Mouse (Mus musculus): ENCODE measurements at regions not wholly inside any gene's neighbourhood (a gene's known extent, or its start where the extent isn't known, plus 50 kb on each side); places are given as distances from the start of the nearest gene placed in this dataset.
"Not testable (repeated sequence)": the region's sequence is repeated elsewhere in the genome, so short reads cannot be mapped to it uniquely, and the experiment has no call there.

DNA sequence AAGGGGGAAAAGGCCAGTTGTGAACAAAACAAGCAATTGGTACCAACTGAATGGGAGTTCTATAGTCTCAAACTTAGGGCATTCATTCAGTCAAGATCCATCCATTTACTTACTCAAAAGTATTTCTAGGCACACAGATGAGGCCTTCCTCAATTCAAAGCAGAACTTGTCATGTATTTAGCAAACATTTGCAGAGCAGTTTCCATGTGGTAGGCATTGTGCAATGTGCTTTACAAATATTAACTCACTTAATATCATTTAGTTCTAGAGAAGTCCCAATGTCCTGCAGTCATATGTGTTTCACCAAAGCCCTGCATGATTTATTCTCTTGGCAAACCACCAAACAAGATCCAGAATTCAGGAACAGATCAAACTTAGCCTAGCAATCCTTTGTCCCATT is 148.8 kb upstream of the Rps6ka3 start:
- no peak for DNase-seq (ENCODE audit: extremely low spot score in 1 of 2, low spot score in 1 of 2)

DNA sequence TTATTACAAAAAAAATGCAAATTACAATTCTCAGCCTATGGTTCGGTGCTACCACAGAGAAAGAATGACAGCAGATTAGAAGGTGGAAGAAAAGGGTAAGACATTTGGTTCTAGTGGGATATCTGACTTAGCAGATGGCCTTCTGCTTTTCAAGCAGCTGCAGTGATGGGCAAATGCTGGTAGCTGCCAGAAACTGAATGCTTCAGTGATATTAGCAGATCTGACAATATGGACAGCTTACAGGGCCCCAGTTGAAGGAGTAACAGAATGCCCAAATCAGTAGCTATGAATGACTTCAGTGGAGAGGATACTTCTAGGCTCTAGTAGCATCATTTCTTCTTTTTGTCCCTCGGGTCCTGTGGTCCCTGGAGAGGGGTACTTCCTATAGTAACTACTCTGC is 143.9 kb upstream of the Rps6ka3 start:
- DNase-seq (ENCODE audit: extremely low spot score in 1 of 2, low spot score in 1 of 2) = no peak

DNA sequence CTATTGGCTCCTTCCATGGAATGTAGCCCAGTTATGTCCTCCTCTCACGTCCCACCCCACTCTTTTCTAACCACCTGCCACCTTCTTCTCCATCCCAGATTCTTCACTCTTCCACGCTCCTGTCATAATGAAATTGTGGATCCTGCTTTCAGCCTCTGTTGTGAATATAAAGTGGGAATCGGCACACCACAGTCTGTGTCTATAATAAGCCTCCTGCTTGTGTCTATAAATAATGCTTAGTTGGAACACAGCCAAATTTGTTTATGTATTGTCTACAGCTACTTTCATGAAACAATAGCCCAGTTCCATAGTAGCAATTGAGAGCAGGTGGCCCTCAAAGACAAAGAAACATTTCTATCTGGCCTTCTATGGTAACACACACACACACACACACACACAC is 137.5 kb upstream of the Rps6ka3 start:
- DNase-seq (ENCODE audit: extremely low spot score in 1 of 2, low spot score in 1 of 2) = no peak

DNA sequence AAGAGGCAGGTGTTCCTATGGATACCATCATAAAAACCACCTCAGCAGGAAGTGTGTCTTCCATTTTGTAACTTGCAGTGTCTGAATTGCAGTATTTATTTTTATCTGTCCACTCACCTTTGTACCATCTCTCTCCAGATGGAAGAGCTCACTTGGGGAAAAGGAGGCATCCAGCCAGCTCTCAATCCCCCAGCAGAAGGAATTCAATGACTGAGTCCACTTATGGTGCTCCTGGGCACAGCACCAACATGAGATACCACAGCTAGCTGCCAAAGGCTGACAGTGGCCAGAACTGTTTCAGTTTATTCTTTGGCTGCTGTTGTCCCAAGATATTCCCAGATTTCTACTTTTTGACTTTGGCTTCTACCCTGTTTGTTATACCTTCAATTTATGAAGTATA is 136.6 kb upstream of the Rps6ka3 start:
- no peak for DNase-seq (ENCODE audit: extremely low spot score in 1 of 2, low spot score in 1 of 2)

DNA sequence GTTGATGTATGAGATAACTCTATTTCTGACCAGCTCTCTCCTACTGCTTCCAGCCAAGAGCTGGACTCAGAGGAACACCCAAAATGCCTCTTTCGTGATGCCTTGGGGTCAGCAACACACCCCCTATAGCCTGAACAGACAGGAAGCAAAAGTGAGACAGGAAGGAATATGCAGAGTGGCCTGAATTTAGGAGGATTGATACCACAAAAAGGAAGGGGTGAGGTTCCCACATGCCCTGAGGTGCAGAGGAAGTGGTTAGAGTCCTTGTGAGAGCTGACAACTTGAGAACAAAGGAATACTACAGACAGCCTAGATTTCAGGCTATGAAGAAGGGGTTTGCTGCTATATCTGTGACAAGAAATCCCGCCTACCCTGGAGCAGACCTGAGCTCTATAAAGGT is 129.6 kb upstream of the Rps6ka3 start:
- DNase-seq (ENCODE audit: extremely low spot score in 1 of 2, low spot score in 1 of 2) = no peak

DNA sequence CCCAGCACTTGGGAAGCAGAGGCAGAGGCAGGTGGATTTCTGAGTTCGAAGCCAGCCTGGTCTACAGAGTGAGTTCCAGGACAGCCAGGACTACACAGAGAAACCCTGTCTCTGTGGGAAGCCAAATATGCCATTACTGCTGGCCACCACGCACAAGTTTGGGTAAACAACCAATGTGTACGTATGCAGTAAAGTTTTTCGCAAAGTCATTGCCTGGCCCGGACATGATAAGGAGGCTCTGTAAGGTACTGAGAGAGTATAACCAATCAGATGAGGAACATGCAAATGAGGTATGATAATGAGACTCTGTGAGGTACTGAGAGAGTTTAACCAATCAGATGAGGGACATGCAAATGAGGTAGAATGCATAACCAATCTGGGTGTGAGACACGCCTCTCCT is 99.5 kb upstream of the Rps6ka3 start:
- DNase-seq (ENCODE audit: extremely low spot score in 1 of 2, low spot score in 1 of 2) = not testable (repeated sequence)

DNA sequence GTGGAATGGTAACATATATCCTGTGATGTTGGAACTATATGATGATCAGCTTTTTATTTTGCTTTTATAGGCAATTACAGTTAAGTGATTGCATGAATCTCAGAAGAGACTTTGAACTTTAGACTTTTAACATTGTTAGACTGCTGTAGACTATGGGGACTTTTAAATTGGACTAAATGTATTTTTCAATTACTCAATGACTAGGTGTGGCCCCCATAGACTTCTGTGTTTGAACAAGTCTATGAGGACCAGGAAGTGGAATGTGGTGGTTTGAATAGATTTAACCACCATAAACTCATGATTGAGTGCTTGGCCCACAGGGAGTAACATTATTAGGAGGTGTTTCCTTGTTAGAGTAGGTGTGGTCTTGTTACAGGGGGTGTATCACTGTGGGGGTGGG is 93.9 kb upstream of the Rps6ka3 start:
- DNase-seq (ENCODE audit: extremely low spot score in 1 of 2, low spot score in 1 of 2) = no peak

DNA sequence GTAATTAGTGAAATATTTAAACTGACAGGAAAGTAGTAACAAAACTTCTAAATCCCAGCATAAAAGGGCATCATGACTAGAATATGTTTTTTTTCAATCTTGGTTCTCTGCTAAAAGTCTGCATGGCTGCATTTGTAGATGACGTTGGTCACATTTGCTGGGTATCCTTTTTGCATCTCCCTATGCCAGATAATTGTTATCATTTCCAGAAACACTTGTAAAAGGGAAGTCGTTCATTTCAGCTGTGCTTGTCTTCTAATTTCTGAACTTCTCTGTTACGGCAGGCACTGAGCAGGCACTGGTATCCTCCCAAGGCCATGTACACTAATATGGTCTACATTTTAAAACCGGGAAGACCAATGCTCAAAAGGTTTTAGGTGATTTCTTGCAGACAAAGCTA is 69.6 kb upstream of the Rps6ka3 start:
- no peak for DNase-seq (ENCODE audit: extremely low spot score in 1 of 2, low spot score in 1 of 2)

DNA sequence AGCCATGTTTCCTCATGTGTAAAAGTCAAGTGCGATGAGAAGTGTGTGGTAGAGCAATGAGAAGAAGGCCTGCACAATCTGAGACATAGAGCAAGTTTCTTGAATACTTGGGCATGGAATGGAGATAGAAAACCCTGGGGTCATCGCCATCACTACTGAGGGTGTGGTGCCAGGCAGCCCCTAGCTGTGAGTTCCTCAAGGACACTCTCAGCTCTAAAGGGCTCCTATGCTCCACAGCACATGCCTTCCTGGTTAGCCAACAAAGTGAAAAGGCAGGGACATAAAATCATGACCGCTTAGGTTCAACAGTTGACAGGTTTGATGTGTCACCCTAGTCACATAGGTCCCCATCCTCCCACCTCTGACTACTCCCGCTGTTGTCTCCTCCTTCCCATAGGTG is 66.8 kb upstream of the Rps6ka3 start:
- DNase-seq (ENCODE audit: extremely low spot score in 1 of 2, low spot score in 1 of 2) = no peak

DNA sequence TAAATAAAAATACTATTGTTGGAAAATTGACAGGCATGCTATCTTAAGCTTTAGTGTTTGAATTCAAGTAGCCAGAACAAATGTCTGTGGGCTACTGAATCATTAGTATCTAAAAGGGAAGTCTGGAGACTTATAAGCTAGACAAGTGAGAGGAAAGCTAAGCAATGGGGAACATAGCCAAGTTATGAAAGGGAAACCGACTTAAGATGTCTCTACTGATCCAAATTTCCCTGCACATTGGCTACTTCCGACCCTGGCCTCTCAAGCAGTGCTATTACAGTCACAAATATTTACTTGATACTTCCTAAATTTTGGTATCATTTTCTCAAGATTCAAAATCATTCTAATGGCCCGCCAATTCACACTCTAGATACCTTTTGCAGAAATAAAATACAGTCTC is 65.4 kb upstream of the Rps6ka3 start:
- DNase-seq (ENCODE audit: extremely low spot score in 1 of 2, low spot score in 1 of 2) = no peak

DNA sequence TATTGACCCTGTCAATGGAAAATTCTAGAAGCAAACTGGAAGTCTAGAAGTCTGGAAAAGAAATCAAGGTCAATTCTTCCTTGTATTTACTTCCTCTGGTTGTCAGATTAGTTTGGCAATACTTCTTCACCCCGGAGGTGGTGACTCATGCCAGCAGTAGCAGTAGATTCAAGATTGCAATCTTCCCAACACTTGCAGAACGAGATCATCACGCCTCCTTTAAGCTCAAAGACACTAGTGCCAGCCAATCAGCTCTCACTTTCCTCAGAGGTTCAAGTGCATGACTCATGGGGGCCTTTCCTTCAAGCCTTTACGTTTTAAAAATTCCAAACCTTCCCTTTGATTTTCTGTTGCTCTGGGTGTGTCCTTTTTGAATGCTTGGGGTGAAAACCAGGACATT is 64.9 kb upstream of the Rps6ka3 start:
- no peak for DNase-seq (ENCODE audit: extremely low spot score in 1 of 2, low spot score in 1 of 2)

DNA sequence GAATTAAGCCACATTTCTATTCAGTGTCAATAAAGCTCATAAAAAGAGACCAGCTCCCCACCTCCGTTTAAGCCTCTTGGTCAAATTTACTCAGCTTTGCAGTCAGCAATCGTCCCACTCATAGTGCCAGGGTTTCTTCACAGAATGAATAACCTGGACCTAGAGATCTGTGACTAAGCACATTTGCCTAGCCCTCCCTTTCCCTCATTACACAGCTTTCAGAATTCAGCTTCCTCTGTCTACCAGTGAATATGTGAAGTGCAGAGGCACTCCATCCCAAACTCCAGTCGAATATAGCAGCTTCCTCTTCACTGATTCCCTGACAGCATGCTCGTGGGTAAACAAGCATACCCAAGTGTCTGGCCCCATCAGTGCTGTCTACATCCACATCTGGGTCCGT is 54.3 kb upstream of the Rps6ka3 start:
- no peak for DNase-seq (ENCODE audit: extremely low spot score in 1 of 2, low spot score in 1 of 2)

DNA sequence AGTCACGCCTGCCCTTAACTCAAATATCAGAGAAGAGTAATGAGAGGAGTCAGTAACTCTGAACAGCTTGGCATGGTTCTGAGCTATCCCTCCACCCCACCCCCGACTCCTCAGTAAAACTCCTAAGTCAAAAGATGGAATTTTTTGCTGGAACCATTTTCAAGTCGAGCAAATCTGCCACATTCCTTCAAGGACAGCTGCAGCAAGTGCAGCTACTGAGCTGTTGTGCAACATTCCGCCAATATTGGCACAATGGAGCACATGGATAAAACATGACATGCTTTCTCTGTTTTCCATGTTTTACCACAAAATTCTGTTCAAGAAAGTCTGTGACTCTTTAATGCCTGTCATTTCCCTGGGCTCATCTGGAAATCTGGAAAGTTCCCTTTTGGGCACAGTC is 53.1 kb upstream of the Rps6ka3 start:
- no peak for DNase-seq (ENCODE audit: extremely low spot score in 1 of 2, low spot score in 1 of 2)

DNA sequence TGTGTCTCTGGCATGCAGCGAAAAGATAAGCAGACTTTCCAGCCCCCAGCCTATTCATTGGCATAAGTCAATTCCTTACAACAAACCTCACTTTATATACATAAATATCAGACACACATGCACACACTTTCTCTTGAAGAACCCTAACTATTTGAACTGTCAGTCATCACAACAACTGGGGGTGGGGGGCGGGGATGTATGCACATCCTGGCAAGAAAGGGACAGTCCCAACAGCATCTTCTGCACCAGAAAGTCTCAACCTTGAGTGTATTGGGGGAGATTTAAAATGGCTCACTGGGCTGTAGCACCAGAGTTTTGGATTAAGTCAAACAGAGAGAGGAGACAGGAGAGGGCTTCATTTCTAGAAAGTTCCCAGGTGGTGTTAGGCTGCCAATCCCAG is 50.4 kb upstream of the Rps6ka3 start:
- DNase-seq (ENCODE audit: extremely low spot score in 1 of 2, low spot score in 1 of 2) = no peak

Data from layer of hippocampus, postnatal 25 days (tissue).